Mouse (Mus musculus) monocyte, adult 2 months (primary cell): ENCODE data around the gene Chst3.
"Not testable (repeated sequence)": the region's sequence is repeated elsewhere in the genome, so short reads cannot be mapped to it uniquely, and the experiment has no call there.

Experiments used
- DNase-seq, 2 experiments: peaks; one replicate each; pipeline ENCODE4 v3.0.0; 2022; ENCODE audit warnings: low spot score in 2 of 2, low read depth in 1 of 2

The Chst3 gene

GRCm38 (mm10) chr10:60162184-60162972 lies 56.7 kb downstream of the Chst3 start:
- DNase-seq, result not testable (repeated sequence)

GRCm38 (mm10) chr10:60161397-60161796 lies 57.7 kb downstream of the Chst3 start:
- DNase-seq, result not testable (repeated sequence)

GRCm38 (mm10) chr10:60158144-60158543 lies 60.9 kb downstream of the Chst3 start:
- no peak for DNase-seq

GRCm38 (mm10) chr10:60156016-60156415 lies 63.0 kb downstream of the Chst3 start:
- DNase-seq, result no peak

GRCm38 (mm10) chr10:60151107-60151663 lies 67.9 kb downstream of the Chst3 start:
- DNase-seq, result no peak

GRCm38 (mm10) chr10:60148087-60148486 lies 71.0 kb downstream of the Chst3 start:
- peak in 1 of 2 experiments; percentile 38 for DNase-seq

GRCm38 (mm10) chr10:60147510-60148047 lies 71.5 kb downstream of the Chst3 start:
- not testable (repeated sequence) for DNase-seq

- DNase-seq, result no peak
Observed at GRCm38 (mm10) chr10:60141656-60142160, 77.4 kb downstream of the Chst3 start.

GRCm38 (mm10) chr10:60140751-60141150 lies 78.3 kb downstream of the Chst3 start:
- no peak for DNase-seq

- no peak for DNase-seq
Observed at GRCm38 (mm10) chr10:60138680-60139079, 80.4 kb downstream of the Chst3 start.

GRCm38 (mm10) chr10:60136935-60137334 lies 82.1 kb downstream of the Chst3 start:
- no peak for DNase-seq

GRCm38 (mm10) chr10:60136010-60136409 lies 83.0 kb downstream of the Chst3 start:
- not testable (repeated sequence) for DNase-seq

- no peak for DNase-seq
Observed at GRCm38 (mm10) chr10:60134201-60134600, 84.9 kb downstream of the Chst3 start.

GRCm38 (mm10) chr10:60133501-60133900 lies 85.6 kb downstream of the Chst3 start:
- DNase-seq, result no peak
